Mouse (Mus musculus) urinary bladder, postnatal 0 days (tissue): ENCODE results near the gene Gm14308. TPM values are rescaled to one million over a fixed set of nuclear protein-coding genes. Genes with fewer than 3 reads are reported as not detected.

Experiments
- polyA plus RNA-seq: library from polyadenylated mRNA; unstranded; fragments of >200 nt; fragmentation: Nextera tagmentation; extraction: Ambion mirVana; gene quantifications from 2 replicates; pipeline ENCODE4 v1.2.1, GENCODE M21; 2015

Gm14308 gene
- 6.6 and 16.6 TPM in 2 replicates for polyA plus RNA-seq

GRCm38 (mm10) chr2:176636244-176636643 is at the start of gene Gm14308:
Gene Gm14308 (minus strand): TSS chr2:176636344.

GRCm38 (mm10) chr2:176670222-176670621 is 34.1 kb upstream of the Gm14308 start, which contains the start of gene Zfp973:
Gene Zfp973 (plus strand): TSS chr2:176670522.

Other genes with a start within 250 kb of the Gm14308 start
- gene Gm14435, start 212.8 kb downstream of the Gm14308 start, polyA plus RNA-seq = 19.4 and 25.9 TPM in 2 replicates
- gene Gm14434, start 149.6 kb downstream of the Gm14308 start, polyA plus RNA-seq = 7.4 and 13.8 TPM in 2 replicates
- not detected in 2 replicates for gene Zfp967, start 115.3 kb downstream of the Gm14308 start, polyA plus RNA-seq
- 8.5 and 10.5 TPM in 2 replicates for gene Zfp973, start 34.2 kb upstream of the Gm14308 start, polyA plus RNA-seq
- 27.1 and 29.7 TPM in 2 replicates for gene Gm14305, start 72.0 kb upstream of the Gm14308 start, polyA plus RNA-seq
- gene Gm14295, start 162.3 kb upstream of the Gm14308 start, polyA plus RNA-seq = 24.2 and 31.0 TPM in 2 replicates
- not detected in 2 replicates for gene Gm14408, start 194.8 kb upstream of the Gm14308 start, polyA plus RNA-seq